Comparison of ENCODE assay signal across 33 mouse cellular contexts in the genomic region with DNA sequence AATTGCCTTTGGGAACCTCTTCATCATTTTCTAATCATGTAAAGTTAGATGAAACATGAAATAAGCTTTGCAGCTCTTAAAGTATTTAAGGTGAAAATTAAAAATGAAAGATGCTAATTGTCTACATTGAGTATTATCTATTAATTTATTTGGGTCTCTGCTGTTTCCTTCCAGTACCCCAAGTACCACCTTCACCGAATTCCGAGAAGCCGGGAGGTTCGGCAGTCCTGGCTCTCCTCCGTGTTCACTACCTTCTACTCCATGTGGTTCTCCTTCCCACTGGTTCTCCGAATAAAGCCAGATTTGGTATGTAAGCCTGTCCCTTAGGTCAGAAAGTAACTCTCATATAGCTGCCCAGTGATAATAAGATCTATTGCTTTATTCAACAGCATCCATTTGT. TPM values are rescaled to one million over a fixed set of nuclear protein-coding genes. Genes with fewer than 3 reads are reported as not detected.
"Had no signal": no experiment of that assay in that cellular context is flagged by ENCODE, and none has a peak within 500 bp of the region (broad histone marks: within the 10 kb centered on the region; RNA-seq: fewer than 3 reads in every experiment).

No protein-coding gene starts in this region.

- H3K4me1 ChIP-seq: heart, embryonic 13.5 days; heart, embryonic 15.5 days; hindbrain, embryonic 10.5 days; hindbrain, embryonic 12.5 days; hindbrain, embryonic 13.5 days; hindbrain, embryonic 15.5 days; intestine, embryonic 15.5 days; kidney, embryonic 15.5 days had no signal

- H3K4me3 ChIP-seq: heart, embryonic 13.5 days; heart, embryonic 15.5 days; hindbrain, embryonic 10.5 days; hindbrain, embryonic 12.5 days; hindbrain, embryonic 13.5 days; hindbrain, embryonic 15.5 days; intestine, embryonic 15.5 days; kidney, embryonic 15.5 days; layer of hippocampus, adult 2 months; left cerebral cortex, adult 2 months had no signal

- H3K9me3 ChIP-seq: heart, embryonic 15.5 days; hindbrain, embryonic 13.5 days; hindbrain, embryonic 15.5 days; intestine, embryonic 15.5 days; kidney, embryonic 15.5 days had no signal

- H3K27me3 ChIP-seq: heart, embryonic 13.5 days; heart, embryonic 15.5 days; hindbrain, embryonic 12.5 days; hindbrain, embryonic 13.5 days; hindbrain, embryonic 15.5 days; intestine, embryonic 15.5 days; kidney, embryonic 15.5 days had no signal

- H3K27ac ChIP-seq: heart, embryonic 13.5 days; heart, embryonic 15.5 days; hindbrain, embryonic 10.5 days; hindbrain, embryonic 12.5 days; hindbrain, embryonic 13.5 days; hindbrain, embryonic 14.5 days; hindbrain, embryonic 15.5 days; hindbrain, postnatal 0 days; intestine, embryonic 15.5 days; kidney, embryonic 15.5 days; kidney, postnatal 0 days; layer of hippocampus, adult 2 months; left cerebral cortex, adult 2 months had no signal

- DNase-seq: heart, postnatal 10 days; heart, postnatal 14 days; heart, postnatal 36 days; heart, postnatal 4 days; kidney, adult 11 months; kidney, adult 18-20 months; kidney, adult 2 months; kidney, adult 8-10 months; kidney, adult 9 months; kidney, postnatal 10 days; kidney, postnatal 14 days; kidney, postnatal 25 days; kidney, postnatal 36 days; kidney, postnatal 4 days; layer of hippocampus, adult 9-11 months; layer of hippocampus, postnatal 36 days had no signal

- ATAC-seq: hindbrain, embryonic 16.5 days; hindbrain, postnatal 0 days; inflammation-experienced regulatory T-cells, adult 6 months; intestine, embryonic 15.5 days; intestine, embryonic 16.5 days; intestine, postnatal 0 days had no signal

- H3K9ac ChIP-seq: heart, embryonic 13.5 days; heart, embryonic 15.5 days; hindbrain, embryonic 12.5 days; hindbrain, embryonic 13.5 days; hindbrain, embryonic 14.5 days; hindbrain, embryonic 15.5 days; intestine, embryonic 15.5 days; kidney, embryonic 15.5 days had no signal

- H3K36me3 ChIP-seq: hindbrain, embryonic 15.5 days; intestine, embryonic 15.5 days had no signal

- H3K4me2 ChIP-seq: heart, embryonic 13.5 days; heart, embryonic 15.5 days; hindbrain, embryonic 12.5 days; hindbrain, embryonic 13.5 days; hindbrain, embryonic 14.5 days; hindbrain, embryonic 15.5 days; intestine, embryonic 15.5 days; kidney, embryonic 15.5 days had no signal

RNA-seq across cellular contexts. Expression of gene Tmem56, which starts 37.0 kb away (rescaled TPM):
- polyA plus RNA-seq: inflammation-experienced regulatory T-cells, adult 6 months had no signal
